ENCODE assay signal across 11 mouse cellular contexts in the genomic region with DNA sequence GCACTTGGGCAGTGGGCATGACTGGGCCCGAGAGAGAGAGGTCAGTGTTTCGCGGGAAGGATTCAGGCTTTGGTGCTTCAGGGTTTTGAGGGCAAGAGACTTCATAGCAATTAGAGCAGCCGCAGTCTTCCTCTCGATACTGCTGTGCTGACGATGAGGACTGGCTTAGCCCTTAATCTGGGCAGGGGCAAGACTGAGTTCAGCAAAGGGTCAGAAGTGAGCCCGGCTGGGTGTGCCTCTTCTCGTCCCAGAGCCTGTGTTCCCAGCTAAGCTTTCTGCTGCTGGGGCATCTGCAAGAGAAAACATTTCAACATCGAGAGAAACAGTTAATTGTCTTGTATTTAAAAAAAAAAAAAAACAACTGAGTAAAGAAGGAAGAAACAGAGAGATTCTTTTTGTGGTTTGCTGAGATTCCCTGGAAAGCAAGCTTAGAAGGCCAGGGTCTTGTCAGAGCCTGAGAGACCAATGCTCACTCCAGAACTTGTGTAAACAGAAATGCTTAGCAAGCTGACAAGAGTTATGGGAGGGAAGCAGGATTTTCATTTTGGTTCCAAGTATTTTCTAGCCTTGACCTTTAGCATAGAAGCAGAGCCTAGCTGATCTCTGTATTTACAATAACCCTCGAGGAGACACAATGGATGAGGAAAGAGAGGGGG.
DNase-seq lines count a peak whose midpoint lies in the region; ATAC-seq lines count a peak whose summit lies in the region.
"Had no signal": no experiment of that assay in that cellular context is flagged by ENCODE, and none has a peak within 500 bp of the region (broad histone marks: within the 10 kb centered on the region; RNA-seq: fewer than 3 reads in every experiment).

No protein-coding gene starts in this region.

- H3K9me3 ChIP-seq in kidney, embryonic 15.5 days (replicated peaks) = no peaks in the 10 kb centered on the region
- peaks cover 10% of the 10 kb centered on the region; the same call in 1 of the 2 replicates for H3K9me3 ChIP-seq in embryonic facial prominence, embryonic 10.5 days
- H3K9me3 ChIP-seq: heart, embryonic 12.5 days; midbrain, embryonic 12.5 days had no signal

- DNase-seq in adrenal gland, postnatal 14 days = peak; percentile 36
- no peak for DNase-seq in adrenal gland, postnatal 4 days (ENCODE audit: low spot score in 2 of 2)
- DNase-seq in kidney, postnatal 4 days = no peak
- DNase-seq in embryonic facial prominence, embryonic 10.5 days (ENCODE audit: low spot score) = no peak
- DNase-seq in lung, postnatal 10 days = peak; percentile 40
- DNase-seq in ovary, postnatal 14 days (ENCODE audit: low spot score) = no peak
- no peak for DNase-seq in embryo, embryonic 10 days (ENCODE audit: low spot score)

- H3K4me3 ChIP-seq in kidney, embryonic 15.5 days (replicated peaks) = no peak overlapping the region
- no peak overlapping the region for H3K4me3 ChIP-seq in embryonic facial prominence, embryonic 10.5 days
- H3K4me3 ChIP-seq: heart, embryonic 12.5 days; midbrain, embryonic 12.5 days had no signal

- no peaks in the 10 kb centered on the region for H3K36me3 ChIP-seq in kidney, embryonic 15.5 days
- no peaks in the 10 kb centered on the region; the same call in 1 of the 2 replicates for H3K36me3 ChIP-seq in embryonic facial prominence, embryonic 10.5 days (replicated peaks)
- H3K36me3 ChIP-seq: heart, embryonic 12.5 days; midbrain, embryonic 12.5 days had no signal

- ATAC-seq in kidney, embryonic 15.5 days (replicated peaks; ENCODE audit: low FRiP score) = no peak
- ATAC-seq: forebrain, embryonic 16.5 days had no signal

- H3K4me1 ChIP-seq in kidney, embryonic 15.5 days = peaks cover 56% of the 10 kb centered on the region
- peaks cover 48% of the 10 kb centered on the region for H3K4me1 ChIP-seq in embryonic facial prominence, embryonic 10.5 days

- no peaks in the 10 kb centered on the region for H3K27me3 ChIP-seq in kidney, embryonic 15.5 days
- H3K27me3 ChIP-seq in embryonic facial prominence, embryonic 10.5 days (replicated peaks; ENCODE audit: low read depth, poor library complexity, severe bottlenecking) = no peaks in the 10 kb centered on the region
- H3K27me3 ChIP-seq: heart, embryonic 12.5 days; midbrain, embryonic 12.5 days had no signal

- WGBS in kidney, embryonic 15.5 days = 32% methylated on average over 10 of the region's 10 CpGs
- 38% methylated on average over 10 of the region's 10 CpGs for WGBS in embryonic facial prominence, embryonic 10.5 days

- no peak overlapping the region for H3K4me2 ChIP-seq in kidney, embryonic 15.5 days
- H3K4me2 ChIP-seq: heart, embryonic 12.5 days; midbrain, embryonic 12.5 days had no signal

- 0 out of 2 replicates have a peak overlapping the region, but pooled peaks have one; percentile 3 for H3K9ac ChIP-seq in kidney, embryonic 15.5 days
- H3K9ac ChIP-seq: heart, embryonic 12.5 days; midbrain, embryonic 12.5 days had no signal

- peak overlapping the region; percentile 95 for H3K27ac ChIP-seq in kidney, embryonic 15.5 days
- peak overlapping the region; percentile 72 for H3K27ac ChIP-seq in embryonic facial prominence, embryonic 10.5 days (replicated peaks)

Comparison
In these comparisons a context has a peak if more than half of its experiments do, and no peak if none do; other contexts are left out.
1. DNase-seq: peak in adrenal gland, postnatal 14 days (single experiment) and lung, postnatal 10 days (single experiment); none in adrenal gland, postnatal 4 days (0 of 2), kidney, postnatal 4 days (0 of 2), embryonic facial prominence, embryonic 10.5 days (single experiment), ovary, postnatal 14 days (single experiment) and embryo, embryonic 10 days (single experiment).